In the genomic region with DNA sequence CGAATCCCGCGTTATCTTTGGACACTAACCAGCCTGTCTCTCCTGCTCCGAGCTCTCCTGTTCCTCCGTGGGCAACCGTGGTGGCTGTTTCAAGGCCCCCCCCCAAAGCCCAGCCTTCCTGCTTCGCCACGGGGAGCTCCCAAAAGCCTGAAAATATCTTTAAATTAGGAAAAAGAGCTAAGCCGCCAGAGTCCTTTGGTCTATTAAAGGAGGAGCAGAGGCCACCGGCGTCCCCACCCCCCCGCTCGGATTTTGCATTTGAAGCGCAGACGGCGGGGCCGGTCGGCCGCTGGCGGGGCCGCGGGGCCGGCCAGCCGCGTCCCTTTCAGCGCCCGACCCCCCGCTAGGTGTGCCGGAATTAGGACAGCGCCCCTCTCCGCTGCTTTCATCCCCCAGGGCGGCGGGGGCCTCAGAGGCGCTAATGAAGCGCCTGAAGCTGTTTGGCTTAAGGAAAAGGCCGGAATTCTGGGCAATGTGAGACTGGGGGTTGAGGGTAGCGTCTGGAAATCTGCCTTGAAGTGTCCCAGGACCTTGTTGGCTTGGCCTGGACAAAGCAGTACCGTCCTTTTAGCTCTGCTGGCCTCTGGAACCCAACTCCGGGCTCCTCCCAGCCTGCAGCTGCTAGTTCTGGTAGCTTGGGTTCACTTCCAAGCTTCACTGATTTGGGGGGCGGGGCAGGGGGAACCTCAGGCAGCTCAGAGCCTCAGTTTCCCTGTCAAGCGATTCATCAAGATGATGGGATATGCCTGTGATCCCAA, we compare ENCODE assay signal across 8 mouse cellular contexts. TPM values are rescaled to one million over a fixed set of nuclear protein-coding genes. Genes with fewer than 3 reads are reported as not detected.
DNase-seq lines count a peak whose midpoint lies in the region; ATAC-seq lines count a peak whose summit lies in the region.

No protein-coding gene starts in this region.

- 1% methylated on average over 41 of the region's 41 CpGs for WGBS in kidney, embryonic 16.5 days
- WGBS in forebrain, embryonic 16.5 days: under 1% methylated on average over 41 of the region's 41 CpGs
- 1% methylated on average over 41 of the region's 41 CpGs for WGBS in limb, embryonic 15.5 days

- peaks cover 11% of the 10 kb centered on the region; the same call in 1 of the 2 replicates for H3K27me3 ChIP-seq in kidney, embryonic 16.5 days (ENCODE audit: insufficient read depth, low read length)
- H3K27me3 ChIP-seq in forebrain, embryonic 16.5 days (replicated peaks; ENCODE audit: control insufficient read depth, insufficient read depth, low read length): no peaks in the 10 kb centered on the region
- 0 out of 2 replicates have a peak, but pooled peaks cover 11% of the 10 kb centered on the region for H3K27me3 ChIP-seq in limb, embryonic 15.5 days

- DNase-seq in kidney, adult 11 months: no peak
- DNase-seq in cerebellum, adult 11-12 months: peak; percentile 50
- DNase-seq in retina, postnatal 1 day: peak; percentile 70
- no peak for DNase-seq in thymus, postnatal 0 days (ENCODE audit: low spot score)
- no peak for DNase-seq in spleen, postnatal 14 days (ENCODE audit: low spot score in 2 of 2)

- no peak; the same call in 1 of the 2 replicates for ATAC-seq in kidney, embryonic 16.5 days (ENCODE audit: low FRiP score, low TSS enrichment)
- peak; percentile 5 for ATAC-seq in forebrain, embryonic 16.5 days
- no peak for ATAC-seq in limb, embryonic 15.5 days (ENCODE audit: insufficient number of reproducible peaks, low FRiP score, low TSS enrichment, low read depth)

- peak overlapping the region; percentile 97 for H3K4me2 ChIP-seq in kidney, embryonic 16.5 days (replicated peaks; ENCODE audit: low read depth, low read length)
- peak overlapping the region; percentile 92 for H3K4me2 ChIP-seq in forebrain, embryonic 16.5 days (ENCODE audit: low read length)
- peak overlapping the region; percentile 90 for H3K4me2 ChIP-seq in limb, embryonic 15.5 days

- no peak overlapping the region for H3K27ac ChIP-seq in kidney, embryonic 16.5 days (ENCODE audit: low read length)
- peak overlapping the region; percentile 94 for H3K27ac ChIP-seq in forebrain, embryonic 16.5 days (ENCODE audit: low read length)
- peak overlapping the region; percentile 89 for H3K27ac ChIP-seq in limb, embryonic 15.5 days

- no peaks in the 10 kb centered on the region; the same call in 1 of the 2 replicates for H3K9me3 ChIP-seq in kidney, embryonic 16.5 days (ENCODE audit: low read length)
- no peaks in the 10 kb centered on the region for H3K9me3 ChIP-seq in forebrain, embryonic 16.5 days (ENCODE audit: control insufficient read depth, low read length)
- no peaks in the 10 kb centered on the region for H3K9me3 ChIP-seq in limb, embryonic 15.5 days

- H3K36me3 ChIP-seq in kidney, embryonic 16.5 days (ENCODE audit: insufficient read depth, low read length): no peaks in the 10 kb centered on the region
- H3K36me3 ChIP-seq in forebrain, embryonic 16.5 days (ENCODE audit: control insufficient read depth, insufficient read depth): no peaks in the 10 kb centered on the region
- H3K36me3 ChIP-seq in limb, embryonic 15.5 days: no peaks in the 10 kb centered on the region

- H3K4me3 ChIP-seq in kidney, embryonic 16.5 days (ENCODE audit: low read length): peak overlapping the region; percentile 71
- H3K4me3 ChIP-seq in forebrain, embryonic 16.5 days (replicated peaks; ENCODE audit: low read length): peak overlapping the region; percentile 81
- peak overlapping the region; percentile 72 for H3K4me3 ChIP-seq in limb, embryonic 15.5 days

- peaks cover 14% of the 10 kb centered on the region for H3K4me1 ChIP-seq in kidney, embryonic 16.5 days (ENCODE audit: insufficient read depth, low read length)
- peaks cover 21% of the 10 kb centered on the region for H3K4me1 ChIP-seq in forebrain, embryonic 16.5 days (replicated peaks; ENCODE audit: control insufficient read depth, insufficient read depth, low read length)
- H3K4me1 ChIP-seq in limb, embryonic 15.5 days: peaks cover 20% of the 10 kb centered on the region

- peak overlapping the region; percentile 77 for H3K9ac ChIP-seq in kidney, embryonic 16.5 days (replicated peaks; ENCODE audit: low read length)
- H3K9ac ChIP-seq in forebrain, embryonic 16.5 days (replicated peaks; ENCODE audit: low read depth, low read length): peak overlapping the region; percentile 95
- peak overlapping the region; percentile 73 for H3K9ac ChIP-seq in limb, embryonic 15.5 days

RNA-seq across cellular contexts. Expression of a gene that starts 23.6 kb away (rescaled TPM):
- 17.8 and 19.6 TPM in 2 replicates for polyA plus RNA-seq in kidney, embryonic 16.5 days (2015; fragmentation: Nextera tagmentation; extraction: Ambion mirVana)
- 57.4 and 60.4 TPM in 2 replicates for polyA plus RNA-seq in forebrain, embryonic 16.5 days (2015; fragmentation: Nextera tagmentation; extraction: Ambion mirVana)
- 17.2 and 23.5 TPM in 2 replicates for polyA plus RNA-seq in limb, embryonic 15.5 days (2015; fragmentation: Nextera tagmentation; extraction: Ambion mirVana)
- 7.8 and 14.3 TPM in 2 replicates for polyA plus RNA-seq in thymus, postnatal 0 days (2015; fragmentation: Nextera tagmentation; extraction: Ambion mirVana)

Comparison
In these comparisons a context has a peak if more than half of its experiments do, and no peak if none do; other contexts are left out.
1. DNase-seq: peak in cerebellum, adult 11-12 months (single experiment) and retina, postnatal 1 day (single experiment); none in kidney, adult 11 months (single experiment), thymus, postnatal 0 days (single experiment) and spleen, postnatal 14 days (0 of 2).
2. Peak in every context shown above with its lines, with median percentiles within 50 percentile points of each other: H3K4me2 ChIP-seq, H3K4me3 ChIP-seq and H3K9ac ChIP-seq.